Mouse (Mus musculus): Measurements from ENCODE around the gene Gpr152. TPM values are rescaled to one million over a fixed set of nuclear protein-coding genes. Genes with fewer than 3 reads are reported as not detected.

The Gpr152 gene
- polyA plus RNA-seq, 1 experiment from 2014 or later: 0.03 TPM

DNA sequence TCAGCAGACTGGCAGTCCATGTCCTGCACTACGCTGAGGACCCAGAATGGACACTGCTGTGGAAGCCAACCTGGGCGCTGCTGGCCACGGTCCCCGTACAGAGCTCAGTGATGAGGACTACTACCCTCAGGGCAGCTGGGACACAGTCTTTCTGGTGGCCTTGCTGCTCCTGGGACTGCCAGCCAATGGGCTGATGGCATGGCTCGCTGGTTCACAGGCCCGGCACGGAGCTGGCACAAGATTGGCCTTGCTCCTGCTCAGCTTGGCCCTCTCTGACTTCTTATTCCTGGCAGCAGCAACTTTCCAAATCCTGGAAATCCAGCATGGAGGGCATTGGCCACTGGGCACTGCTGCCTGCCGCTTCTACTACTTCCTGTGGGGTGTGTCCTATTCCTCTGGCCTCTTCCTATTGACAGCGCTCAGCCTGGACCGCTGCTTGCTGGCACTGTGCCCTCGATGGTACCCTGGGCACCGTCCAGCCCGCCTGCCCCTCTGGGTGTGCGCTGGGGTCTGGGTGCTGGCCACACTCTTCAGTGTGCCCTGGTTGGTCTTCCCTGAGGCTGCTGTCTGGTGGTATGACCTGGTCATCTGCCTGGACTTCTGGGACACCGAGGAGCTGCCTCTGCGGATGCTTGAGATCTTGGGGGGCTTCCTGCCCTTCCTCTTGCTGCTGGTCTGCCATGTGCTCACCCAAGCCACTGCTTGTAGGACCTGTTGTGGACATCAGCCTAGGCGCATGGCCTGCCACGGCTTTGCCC, 3.0 kb downstream of the Gpr152 start:
- 0 out of 2 replicates have a peak, but pooled peaks have one; percentile 19 for ATAC-seq (replicated peaks; ENCODE audit: low FRiP score, low read depth)
- H3K4me2 ChIP-seq (ENCODE audit: low read length): no peak overlapping the region
- no peaks in the 10 kb centered on the region for H3K4me1 ChIP-seq (replicated peaks; ENCODE audit: insufficient read depth, low read length)
- no peaks in the 10 kb centered on the region for H3K9me3 ChIP-seq (replicated peaks; ENCODE audit: low read length)
- H3K9ac ChIP-seq (ENCODE audit: low read depth, low read length): no peak overlapping the region
- no peaks in the 10 kb centered on the region for H3K36me3 ChIP-seq (ENCODE audit: insufficient read depth, low read length)
- H3K27me3 ChIP-seq (ENCODE audit: insufficient read depth, low read length): no peaks in the 10 kb centered on the region
- TF ChIP-seq CTCF (IDR thresholded peaks at IDR 0.05; ENCODE audit: low read depth): no peak
- no peak overlapping the region for H3K27ac ChIP-seq
- WGBS: 80% methylated on average over 18 of the region's 18 CpGs
- no peak for DNase-seq (ENCODE audit: low spot score)
- H3K4me3 ChIP-seq (replicated peaks; ENCODE audit: low read depth, low read length): no peak overlapping the region

DNA sequence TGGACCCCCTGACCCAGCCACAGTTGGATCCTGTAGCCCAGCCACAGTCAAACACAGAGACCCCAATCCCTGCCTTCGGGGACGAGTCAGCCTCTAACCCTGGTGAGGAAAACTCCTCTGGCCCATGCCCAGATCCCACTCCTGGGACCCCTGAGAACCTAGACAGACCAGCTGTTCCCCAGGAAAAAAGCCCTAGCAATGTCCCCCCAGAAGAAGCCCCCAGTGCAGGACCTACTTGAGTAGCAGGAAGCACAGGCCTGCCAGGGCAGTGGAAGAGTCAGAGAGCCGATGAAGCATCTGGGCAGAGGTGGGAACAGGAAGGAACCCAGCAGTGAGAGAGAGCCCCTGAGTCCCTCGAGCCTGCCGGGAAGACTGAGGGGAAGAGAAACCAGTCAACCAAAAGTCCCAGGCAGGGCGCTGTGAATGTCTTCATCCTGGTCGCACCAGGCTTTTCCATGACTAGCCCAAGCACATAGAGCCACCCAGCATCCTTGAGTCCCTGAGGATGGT, 4.2 kb downstream of the Gpr152 start, which contains the start of gene Cabp4:
TSS of gene Cabp4 (minus strand) at position 275 of the 510 bp plus-strand sequence.
- ATAC-seq (replicated peaks; ENCODE audit: low FRiP score, low read depth): no peak
- no peaks in the 10 kb centered on the region for H3K9me3 ChIP-seq (replicated peaks; ENCODE audit: low read length)
- 76% methylated on average over 7 of the region's 7 CpGs for WGBS

DNA sequence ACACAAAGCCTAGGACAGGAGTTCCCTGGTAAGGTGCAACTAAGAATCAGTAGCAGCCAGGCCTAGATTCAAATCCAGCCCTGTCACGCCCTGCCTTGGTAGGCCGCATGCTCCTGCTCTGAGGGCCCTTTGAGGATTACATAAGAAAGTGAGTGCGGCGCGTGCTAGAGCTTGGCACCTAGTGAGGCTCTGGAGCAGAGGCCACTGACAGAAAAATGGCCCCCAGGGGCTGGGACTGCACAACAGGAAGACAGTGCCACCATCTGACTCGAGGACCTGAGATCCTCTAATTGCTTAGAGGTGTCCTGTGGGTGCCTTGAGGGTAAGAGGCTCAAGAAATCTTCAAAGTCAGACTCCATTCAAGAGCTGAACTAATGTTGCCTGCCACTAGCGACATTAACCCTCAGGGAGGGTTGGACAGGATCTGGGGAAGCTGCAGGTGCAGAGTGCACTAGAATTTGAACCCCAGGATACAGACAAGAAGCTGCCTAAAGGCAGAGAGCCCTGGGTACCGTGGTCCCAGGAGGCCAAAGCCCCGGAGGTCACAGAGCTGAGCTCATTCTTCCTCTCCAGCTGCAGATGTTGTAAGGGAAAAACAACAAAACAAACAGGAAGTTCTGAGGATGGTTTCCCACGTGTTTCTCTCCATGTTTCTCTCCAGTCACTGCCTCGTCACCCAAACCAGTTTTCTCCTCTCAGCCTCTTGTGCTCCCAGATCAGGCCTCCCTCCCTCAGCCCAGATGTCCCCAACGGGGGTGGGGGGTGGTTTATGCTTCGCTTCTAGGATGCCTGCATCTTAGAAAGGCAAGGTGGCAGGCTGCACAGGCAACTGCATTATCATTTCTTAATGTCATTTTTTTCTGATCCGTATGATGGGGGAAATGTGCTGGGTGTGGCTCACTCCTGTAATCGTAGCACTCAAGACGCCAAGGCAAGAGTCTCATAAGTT, 5.2 kb downstream of the Gpr152 start:
- Histone ChIP-seq H3K36me3 (ENCODE audit: insufficient read depth, low read length) (no peaks in the 10 kb centered on the region), H3K9ac (ENCODE audit: low read depth, low read length) (no peak overlapping the region), H3K9me3 (replicated peaks; ENCODE audit: low read length) (no peaks in the 10 kb centered on the region), H3K4me3 (replicated peaks; ENCODE audit: low read depth, low read length) (no peak overlapping the region), H3K4me2 (ENCODE audit: low read length) (no peak overlapping the region), H3K4me1 (replicated peaks; ENCODE audit: insufficient read depth, low read length) (peaks cover 11% of the 10 kb centered on the region; the same call in 1 of the 2 replicates), H3K27me3 (ENCODE audit: insufficient read depth, low read length) (no peaks in the 10 kb centered on the region), H3K27ac (no peak overlapping the region)
- 75% methylated on average over 16 of the region's 16 CpGs for WGBS
- TF ChIP-seq CTCF (IDR thresholded peaks at IDR 0.05; ENCODE audit: low read depth): no peak
- no peak for ATAC-seq (replicated peaks; ENCODE audit: low FRiP score, low read depth)
- no peak for DNase-seq (ENCODE audit: low spot score)

More for the DNA sequence above, 4.2 kb downstream of the Gpr152 start, which contains the start of gene Cabp4:
- no peak for TF ChIP-seq CTCF (IDR thresholded peaks at IDR 0.05; ENCODE audit: low read depth)
- H3K27ac ChIP-seq: no peak within 1 kb of the TSS
- no peak within 1 kb of the TSS for H3K4me3 ChIP-seq (replicated peaks; ENCODE audit: low read depth, low read length)
- H3K36me3 ChIP-seq (ENCODE audit: insufficient read depth, low read length): no peaks in the 10 kb centered on the region
- H3K4me2 ChIP-seq (ENCODE audit: low read length): no peak within 1 kb of the TSS
- no peaks in the 10 kb centered on the region for H3K27me3 ChIP-seq (ENCODE audit: insufficient read depth, low read length)
- no peak for DNase-seq (ENCODE audit: low spot score)
- H3K4me1 ChIP-seq (replicated peaks; ENCODE audit: insufficient read depth, low read length): peaks cover 3% of the 10 kb centered on the region; the same call in 1 of the 2 replicates
- no peak within 1 kb of the TSS for H3K9ac ChIP-seq (ENCODE audit: low read depth, low read length)

DNA sequence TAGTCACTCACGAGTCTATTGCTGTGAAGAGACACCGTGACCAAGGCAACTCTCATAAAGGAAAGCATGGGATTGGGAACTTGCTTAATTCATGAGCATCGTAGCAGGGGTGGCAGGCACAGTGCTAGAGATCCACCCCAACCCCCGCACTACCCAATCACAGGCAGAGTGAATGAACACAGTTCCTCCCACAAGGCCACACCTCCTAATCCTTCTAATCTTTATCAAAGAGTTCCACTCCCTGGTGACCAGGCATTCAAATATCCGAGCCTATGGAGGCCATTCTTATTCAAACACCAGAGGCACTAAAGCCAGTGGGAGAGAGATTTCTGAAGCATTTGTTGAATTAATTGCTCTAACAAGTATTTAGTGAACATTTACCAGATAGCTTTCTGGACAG, 6.3 kb downstream of the Gpr152 start:
- DNase-seq (ENCODE audit: low spot score): no peak
- WGBS: 84% methylated on average over 5 of the region's 5 CpGs
- H3K4me2 ChIP-seq (ENCODE audit: low read length): no peak overlapping the region
- no peak for ATAC-seq (replicated peaks; ENCODE audit: low FRiP score, low read depth)
- H3K9me3 ChIP-seq (replicated peaks; ENCODE audit: low read length): no peaks in the 10 kb centered on the region
- peaks cover 11% of the 10 kb centered on the region; the same call in 1 of the 2 replicates for H3K4me1 ChIP-seq (replicated peaks; ENCODE audit: insufficient read depth, low read length)
- TF ChIP-seq CTCF (IDR thresholded peaks at IDR 0.05; ENCODE audit: low read depth): no peak
- no peak overlapping the region for H3K9ac ChIP-seq (ENCODE audit: low read depth, low read length)
- H3K4me3 ChIP-seq (replicated peaks; ENCODE audit: low read depth, low read length): no peak overlapping the region
- no peaks in the 10 kb centered on the region for H3K27me3 ChIP-seq (ENCODE audit: insufficient read depth, low read length)
- no peak overlapping the region for H3K27ac ChIP-seq
- H3K36me3 ChIP-seq (ENCODE audit: insufficient read depth, low read length): peaks cover 6% of the 10 kb centered on the region

DNA sequence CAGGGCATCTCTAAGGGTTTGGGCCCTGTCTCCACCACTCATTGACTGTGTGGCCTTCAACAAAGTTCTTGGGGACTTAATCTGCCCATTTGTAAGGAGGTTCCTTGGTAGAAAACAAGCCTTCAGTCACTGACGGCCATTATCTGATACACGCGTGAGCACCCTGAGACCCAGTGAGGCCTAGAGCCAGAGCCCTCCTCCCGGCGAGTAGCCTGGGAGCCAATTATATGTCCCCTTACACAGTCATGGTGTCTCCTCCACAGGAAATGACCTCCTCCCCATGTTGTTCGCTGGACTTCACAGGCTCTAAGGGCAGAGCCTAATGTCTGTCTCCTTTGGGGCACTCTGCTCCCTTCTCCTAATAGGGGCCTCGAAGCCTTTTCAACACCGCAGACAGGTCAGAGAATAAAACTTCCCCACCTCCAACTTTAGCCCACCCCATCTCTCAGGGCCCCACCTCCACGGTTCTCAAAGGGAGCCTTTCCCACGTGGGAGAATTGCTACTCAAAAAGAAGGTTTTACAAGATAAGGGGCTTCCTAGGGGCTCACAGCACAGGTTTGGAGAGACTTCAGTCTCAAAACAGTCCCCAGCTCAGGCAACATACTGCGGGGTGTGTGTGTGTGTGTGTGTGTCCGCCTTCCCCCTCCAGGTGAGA, 6.9 kb downstream of the Gpr152 start:
- H3K4me1 ChIP-seq (replicated peaks; ENCODE audit: insufficient read depth, low read length): peaks cover 11% of the 10 kb centered on the region; the same call in 1 of the 2 replicates
- no peak overlapping the region for H3K9ac ChIP-seq (ENCODE audit: low read depth, low read length)
- no peaks in the 10 kb centered on the region for H3K9me3 ChIP-seq (replicated peaks; ENCODE audit: low read length)
- H3K27ac ChIP-seq: no peak overlapping the region
- WGBS: 70% methylated on average over 12 of the region's 12 CpGs
- TF ChIP-seq CTCF (IDR thresholded peaks at IDR 0.05; ENCODE audit: low read depth): no peak
- no peaks in the 10 kb centered on the region for H3K27me3 ChIP-seq (ENCODE audit: insufficient read depth, low read length)
- ATAC-seq (replicated peaks; ENCODE audit: low FRiP score, low read depth): no peak
- no peak overlapping the region for H3K4me3 ChIP-seq (replicated peaks; ENCODE audit: low read depth, low read length)
- H3K4me2 ChIP-seq (ENCODE audit: low read length): no peak overlapping the region
- peaks cover 11% of the 10 kb centered on the region for H3K36me3 ChIP-seq (ENCODE audit: insufficient read depth, low read length)
- DNase-seq (ENCODE audit: low spot score): no peak
